Mouse (Mus musculus): ENCODE data around the gene Ctcfl.

GRCm38 (mm10) chr2:173108509-173109190, 10.7 kb downstream of the Ctcfl start:
- TF ChIP-seq CTCF (IDR thresholded peaks at IDR 0.05; ENCODE audit: borderline replicate concordance, extremely low read depth, insufficient read depth, insufficient read length) (no peak), POLR2A (IDR thresholded peaks at IDR 0.05; ENCODE audit: borderline replicate concordance, extremely low read depth, insufficient read depth, insufficient read length, poor library complexity, severe bottlenecking) (no peak)
